Mouse (Mus musculus) bone marrow, adult 2 months (tissue): ENCODE results near the gene Sdk2. TPM values are rescaled to one million over a fixed set of nuclear protein-coding genes. Genes with fewer than 3 reads are reported as not detected.

Experiments
- H3K27ac ChIP-seq: fragments of 200-500 bp; 2 replicates; pipeline ENCODE4 v1.5.1; 2012; ENCODE audit warnings: low read depth, mild to moderate bottlenecking, control low read depth, inconsistent platforms, low read length; ENCODE audit not compliant: control insufficient read depth, poor library complexity, insufficient read depth
- H3K4me1 ChIP-seq: fragments of 200-500 bp; 2 replicates; pipeline ENCODE4 v1.6.1; 2011; ENCODE audit warnings: low read length; ENCODE audit not compliant: control insufficient read depth, insufficient read depth
- H3K4me3 ChIP-seq: fragments of 200-500 bp; replicated peaks from 2 replicates; pipeline ENCODE3; 2011; ENCODE audit warnings: mild to moderate bottlenecking, low read depth, low read length, control low read depth; ENCODE audit not compliant: control insufficient read depth
- CTCF ChIP-seq: fragments of 200-500 bp; IDR thresholded peaks from 2 replicates; pipeline ENCODE4 v1.5.1; 2011; ENCODE audit warnings: low read length, control low read depth; ENCODE audit not compliant: control insufficient read depth, insufficient read depth
- POLR2A ChIP-seq: fragments of 200-500 bp; IDR thresholded peaks from 2 replicates; pipeline ENCODE4 v1.6.1; 2011; ENCODE audit warnings: low read depth, mild to moderate bottlenecking, control low read depth, low read length, borderline replicate concordance; ENCODE audit not compliant: control insufficient read depth
- WGBS: fragments of 180-500 bp; shearing (Covaris S2); methylation state at CpG from one replicate; pipeline ENCODE4 v1.1.7; 2018; 5-methylcytosine and 5-hydroxymethylcytosine counted together
- polyA plus RNA-seq: library from polyadenylated mRNA; stranded (reverse); fragments of >200 nt; gene quantifications from 2 replicates; pipeline ENCODE4 v1.2.4, GENCODE M21; 2011; ENCODE audit warnings: low replicate concordance; ENCODE audit not compliant: missing spikeins, insufficient read depth, insufficient read length

Sdk2 gene
- polyA plus RNA-seq, 1 experiment, result 0.17 TPM

DNA sequence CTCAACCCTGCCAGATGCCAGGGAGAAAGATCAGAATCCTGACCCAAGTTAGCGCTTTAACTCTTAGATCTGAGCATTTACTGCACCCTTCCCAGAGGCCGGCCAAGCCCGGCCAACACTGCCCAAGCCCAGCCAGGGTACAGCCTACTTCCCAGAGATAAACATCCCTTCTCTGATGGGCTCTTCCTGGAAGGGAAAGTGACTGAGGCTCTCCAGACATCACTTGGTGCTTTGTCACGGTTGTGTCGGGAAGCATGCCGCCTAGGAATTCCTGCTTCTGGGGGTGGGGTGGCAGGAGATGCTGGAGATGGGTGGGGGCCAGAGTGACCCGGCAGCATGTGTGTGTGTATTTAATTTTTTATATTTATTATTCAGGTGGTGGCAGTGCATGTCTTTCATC, 326.7 kb downstream of the Sdk2 start:
- 91% methylated on average over 7 of the region's 7 CpGs for WGBS
- peaks cover 4% of the 10 kb centered on the region; the same call in 1 of the 2 replicates for H3K4me1 ChIP-seq

DNA sequence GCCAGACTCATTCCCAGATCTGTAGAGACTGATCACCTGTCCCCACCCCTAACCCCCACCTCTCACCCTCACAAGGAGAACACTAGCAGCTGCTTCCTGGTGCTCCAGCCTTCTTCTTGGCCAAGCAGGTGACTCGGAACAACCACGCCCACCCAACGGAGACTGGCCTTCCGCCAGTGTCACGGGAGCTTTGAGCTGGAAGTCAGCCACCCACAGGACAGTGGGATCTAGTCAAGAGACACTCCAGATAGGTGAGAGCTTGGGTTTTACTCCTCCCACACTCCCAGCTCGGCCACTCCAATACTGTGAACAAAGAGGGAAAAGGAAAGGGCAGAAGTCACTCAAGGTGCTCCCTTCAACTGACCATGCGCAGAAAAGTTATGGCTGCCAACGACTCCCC, 327.6 kb downstream of the Sdk2 start:
- 82% methylated on average over 8 of the region's 8 CpGs for WGBS
- H3K27ac ChIP-seq, result no peak overlapping the region
- H3K4me1 ChIP-seq, result peaks cover 7% of the 10 kb centered on the region; the same call in 1 of the 2 replicates
- TF ChIP-seq CTCF, result no peak
- H3K4me3 ChIP-seq, result no peak overlapping the region

More for the DNA sequence above, 326.7 kb downstream of the Sdk2 start:
- Histone ChIP-seq H3K27ac (no peak overlapping the region), H3K4me3 (no peak overlapping the region)
- TF ChIP-seq CTCF (no peak), POLR2A (no peak)

DNA sequence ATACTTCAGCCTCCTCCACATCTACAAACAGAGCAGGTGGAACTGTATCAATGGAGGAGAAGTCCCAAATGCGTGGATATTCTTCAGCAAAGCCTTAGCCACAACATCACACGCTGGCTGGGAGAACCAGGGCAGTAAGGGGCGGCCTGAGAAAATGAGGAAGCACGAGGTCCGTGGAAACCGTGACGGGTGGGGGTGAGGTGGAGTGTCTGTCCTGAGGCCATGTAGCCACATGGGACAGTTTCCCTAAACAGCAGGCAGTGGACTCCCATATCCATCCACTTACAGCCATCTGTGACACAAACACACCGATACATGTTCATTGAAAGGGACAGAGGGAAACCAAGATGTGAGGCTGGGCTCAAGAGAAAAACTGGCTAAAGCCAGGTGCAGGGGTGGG, 328.9 kb downstream of the Sdk2 start:
- TF ChIP-seq POLR2A (no peak), CTCF (no peak)
- Histone ChIP-seq H3K4me1 (peaks cover 8% of the 10 kb centered on the region; the same call in 1 of the 2 replicates), H3K4me3 (no peak overlapping the region), H3K27ac (no peak overlapping the region)
- 17% methylated on average over 8 of the region's 8 CpGs for whole genome bisulfite sequencing

DNA sequence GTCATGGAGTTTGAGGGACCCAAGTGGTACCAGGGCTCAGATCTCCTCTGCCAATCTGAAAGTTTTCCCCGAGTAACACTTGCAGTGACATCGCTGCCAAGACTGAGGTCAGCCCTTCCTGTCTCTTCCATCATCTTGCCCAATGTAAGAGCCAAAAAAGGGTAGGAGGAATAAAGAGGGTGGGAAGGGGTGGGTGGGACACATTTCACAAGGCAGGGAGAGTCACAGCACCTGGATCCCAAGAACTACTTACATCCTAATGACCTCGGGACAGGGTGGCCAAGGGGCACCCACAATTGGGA, 329.3 kb downstream of the Sdk2 start:
- TF ChIP-seq POLR2A (no peak), CTCF (no peak)
- 25% methylated on average over 3 of the region's 3 CpGs for WGBS
- peaks cover 11% of the 10 kb centered on the region; the same call in 1 of the 2 replicates for H3K4me1 ChIP-seq
- no peak overlapping the region for H3K27ac ChIP-seq
- no peak overlapping the region for H3K4me3 ChIP-seq

DNA sequence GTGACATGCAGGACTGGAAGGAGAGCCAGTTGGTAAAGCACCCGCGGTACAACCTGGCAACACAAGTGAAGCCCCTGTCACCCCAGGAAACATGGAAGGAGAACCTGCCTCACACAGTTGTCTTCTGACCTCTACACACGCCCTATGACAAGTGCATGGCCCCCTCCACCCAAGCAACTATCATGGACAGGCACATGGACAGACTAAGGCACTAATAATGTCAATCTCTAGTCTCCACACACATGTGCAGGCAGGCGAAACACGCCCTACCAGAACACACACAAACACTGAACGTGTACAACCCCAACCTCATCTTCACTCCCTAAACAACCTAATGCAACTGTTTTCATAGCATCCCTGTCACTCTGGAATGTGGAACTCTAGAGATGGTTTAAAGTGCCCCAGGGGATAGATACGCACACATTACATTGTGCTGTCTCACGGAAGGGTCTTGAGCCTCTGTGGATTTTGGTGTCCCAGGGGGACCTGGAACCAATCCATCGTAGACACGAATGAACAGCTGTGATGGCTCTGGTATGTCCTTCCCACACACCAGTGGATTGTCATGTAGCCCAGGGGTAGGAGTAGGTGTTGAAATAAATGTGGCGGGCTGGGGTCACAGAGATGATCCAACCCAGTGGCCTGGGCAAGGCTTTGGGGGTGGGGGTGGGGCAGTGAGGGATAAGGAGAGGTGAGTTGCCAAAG, 329.8 kb downstream of the Sdk2 start:
- 79% methylated on average over 11 of the region's 11 CpGs for WGBS
- Histone ChIP-seq H3K4me3 (no peak overlapping the region), H3K4me1 (peaks cover 11% of the 10 kb centered on the region; the same call in 1 of the 2 replicates), H3K27ac (no peak overlapping the region)
- no peak for TF ChIP-seq CTCF
- TF ChIP-seq POLR2A, result no peak

DNA sequence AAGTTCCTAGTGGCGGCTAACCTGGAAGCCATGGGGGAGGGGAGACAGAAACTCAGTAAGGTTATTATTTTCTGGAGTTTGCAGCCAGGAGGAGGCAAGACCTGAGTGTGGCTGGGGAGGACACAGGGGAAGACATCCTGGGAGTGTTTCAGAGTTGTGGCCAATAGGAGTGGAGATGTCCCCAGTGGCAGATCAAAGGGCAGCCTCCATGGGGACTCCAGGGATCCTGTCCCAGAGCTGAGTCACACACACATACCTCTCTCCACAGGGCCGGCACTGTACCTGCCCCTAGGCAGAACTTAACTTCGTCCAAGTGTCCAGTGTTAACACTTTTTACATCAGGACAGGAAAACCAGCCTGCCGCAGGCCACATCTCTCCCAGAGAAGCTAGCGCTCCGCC, 331.7 kb downstream of the Sdk2 start:
- Histone ChIP-seq H3K4me1 (peaks cover 11% of the 10 kb centered on the region; the same call in 1 of the 2 replicates), H3K4me3 (no peak overlapping the region), H3K27ac (no peak overlapping the region)
- 87% methylated on average over 6 of the region's 6 CpGs for WGBS
- TF ChIP-seq POLR2A (no peak), CTCF (no peak)

GRCm38 (mm10) chr11:113733631-113734364, 333.0 kb downstream of the Sdk2 start:
- WGBS, result 43% methylated on average over 6 of the region's 6 CpGs
- Histone ChIP-seq H3K4me1 (peaks cover 11% of the 10 kb centered on the region; the same call in 1 of the 2 replicates), H3K4me3 (no peak overlapping the region)

DNA sequence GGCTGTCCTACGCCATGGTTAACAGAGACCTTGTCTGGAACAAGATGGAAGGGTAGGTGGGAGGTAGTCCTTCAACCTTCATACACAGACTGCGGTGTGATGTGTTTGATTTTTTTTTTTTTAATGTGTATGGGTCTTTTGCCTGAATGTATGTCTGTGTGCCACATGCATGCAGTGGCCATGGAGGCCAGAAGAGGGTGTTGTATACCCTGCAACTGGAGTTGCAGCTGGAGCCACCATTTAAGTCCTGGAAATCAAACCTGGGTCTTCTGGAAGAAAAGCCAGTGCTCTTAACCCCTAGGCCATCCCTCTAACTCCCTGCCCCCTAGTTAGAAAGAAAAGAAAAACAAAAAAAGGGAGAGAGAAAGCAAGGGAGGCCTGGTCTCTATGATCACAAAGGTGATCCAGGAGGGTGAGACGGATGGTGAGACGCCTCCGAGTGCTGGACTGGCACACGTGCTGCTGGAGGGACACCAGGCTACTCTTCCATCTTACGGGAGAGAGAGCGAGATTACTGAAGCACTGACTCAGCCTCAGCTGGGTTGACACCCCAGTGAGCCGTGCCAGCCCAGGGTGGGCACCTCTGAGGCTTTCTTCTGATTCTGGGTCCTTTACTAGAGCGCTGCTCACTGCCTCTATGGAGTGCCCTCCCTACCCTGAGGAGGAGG, 334.8 kb downstream of the Sdk2 start:
- H3K4me1 ChIP-seq, result peaks cover 7% of the 10 kb centered on the region; the same call in 1 of the 2 replicates
- TF ChIP-seq POLR2A (no peak), CTCF (no peak; the same call in 1 of the 2 replicates)
- 92% methylated on average over 10 of the region's 10 CpGs for WGBS
- no peak overlapping the region for H3K4me3 ChIP-seq
- no peak overlapping the region for H3K27ac ChIP-seq

More at GRCm38 (mm10) chr11:113733631-113734364, 333.0 kb downstream of the Sdk2 start:
- H3K27ac ChIP-seq, result peak overlapping the region; percentile 60
- TF ChIP-seq POLR2A (no peak), CTCF (no peak)
